23 mouse cellular contexts compared by ENCODE assay signal in genomic region chr5:21131943-21132342, GRCm38 (mm10). TPM values are rescaled to one million over a fixed set of nuclear protein-coding genes. Genes with fewer than 3 reads are reported as not detected.
DNase-seq lines count a peak whose midpoint lies in the region; ATAC-seq and TF ChIP-seq lines count a peak whose summit lies in the region.
"Had no signal": no experiment of that assay in that cellular context is flagged by ENCODE, and none has a peak within 500 bp of the region (broad histone marks: within the 10 kb centered on the region; RNA-seq: fewer than 3 reads in every experiment).

No protein-coding gene starts in this region.

- H3K27me3 ChIP-seq in kidney, embryonic 16.5 days (ENCODE audit: insufficient read depth, low read length): no peaks in the 10 kb centered on the region
- H3K27me3 ChIP-seq: forebrain, embryonic 12.5 days; liver, embryonic 13.5 days; megakaryocyte, embryonic 14.5 days; midbrain, embryonic 15.5 days had no signal

- no peak overlapping the region for H3K4me3 ChIP-seq in gastrocnemius, adult 2 months
- H3K4me3 ChIP-seq in kidney, embryonic 16.5 days (ENCODE audit: low read length): no peak overlapping the region
- H3K4me3 ChIP-seq: forebrain, embryonic 12.5 days; hindbrain, embryonic 10.5 days; layer of hippocampus, adult 2 months; liver, embryonic 13.5 days; megakaryocyte, embryonic 14.5 days; midbrain, embryonic 15.5 days had no signal

- no peaks in the 10 kb centered on the region for H3K4me1 ChIP-seq in kidney, embryonic 16.5 days (ENCODE audit: insufficient read depth, low read length)
- H3K4me1 ChIP-seq: forebrain, embryonic 12.5 days; hindbrain, embryonic 10.5 days; liver, embryonic 13.5 days; midbrain, embryonic 15.5 days had no signal

- no peaks in the 10 kb centered on the region for H3K36me3 ChIP-seq in kidney, embryonic 16.5 days (ENCODE audit: insufficient read depth, low read length)
- H3K36me3 ChIP-seq: forebrain, embryonic 12.5 days; G1E; hindbrain, embryonic 10.5 days; liver, embryonic 13.5 days; midbrain, embryonic 15.5 days had no signal

- 82% methylated on average over 3 of the region's 3 CpGs for WGBS in kidney, embryonic 16.5 days

- intact Hi-C loops in gastrocnemius, adult 2 months (cut with DNase I): no loop called here

- no peaks in the 10 kb centered on the region for H3K9me3 ChIP-seq in kidney, embryonic 16.5 days (ENCODE audit: low read length)
- H3K9me3 ChIP-seq: forebrain, embryonic 12.5 days; G1E; hindbrain, embryonic 10.5 days; liver, embryonic 13.5 days; megakaryocyte, embryonic 14.5 days; midbrain, embryonic 15.5 days had no signal

- no peak overlapping the region for H3K9ac ChIP-seq in kidney, embryonic 16.5 days (replicated peaks; ENCODE audit: low read length)
- H3K9ac ChIP-seq: forebrain, embryonic 12.5 days; liver, embryonic 13.5 days; midbrain, embryonic 15.5 days had no signal

- TF ChIP-seq CTCF in gastrocnemius, adult 2 months (IDR thresholded peaks at IDR 0.05): no peak

- ATAC-seq in common myeloid progenitor, adult 5-6 weeks (replicated peaks; ENCODE audit: low read depth, poor library complexity, severe bottlenecking): peak; percentile 70
- ATAC-seq in kidney, embryonic 16.5 days (ENCODE audit: low FRiP score, low TSS enrichment): no peak
- ATAC-seq: activated CD4-positive, CD25-positive, alpha-beta regulatory T cell, adult 4 months; hindbrain, postnatal 0 days; midbrain, embryonic 15.5 days had no signal

- H3K4me2 ChIP-seq in kidney, embryonic 16.5 days (replicated peaks; ENCODE audit: low read depth, low read length): no peak overlapping the region
- H3K4me2 ChIP-seq: forebrain, embryonic 12.5 days; liver, embryonic 13.5 days; midbrain, embryonic 15.5 days had no signal

- no peak for DNase-seq in gastrocnemius, adult 2 months
- DNase-seq in gastrocnemius, postnatal 25 days: no peak
- peak; percentile 7 for DNase-seq in lung, postnatal 10 days
- DNase-seq in lung, adult 18-20 months: no peak
- peak; percentile 31 to 47 for DNase-seq in monocyte, adult 2 months (ENCODE audit: low read depth in 1 of 2, low spot score in 2 of 2)
- DNase-seq in testis, postnatal 14 days (ENCODE audit: low spot score): no peak
- DNase-seq: adrenal gland, postnatal 25 days; cerebellum, adult 2 months; kidney, adult 11 months; kidney, postnatal 10 days; left cerebral cortex, postnatal 4 days; liver, embryonic 13.5 days; retina, postnatal 1 day had no signal

- H3K27ac ChIP-seq in gastrocnemius, adult 2 months: peak overlapping the region; percentile 61
- H3K27ac ChIP-seq in kidney, embryonic 16.5 days (ENCODE audit: low read length): no peak overlapping the region
- H3K27ac ChIP-seq: forebrain, embryonic 12.5 days; hindbrain, embryonic 10.5 days; hindbrain, postnatal 0 days; layer of hippocampus, adult 2 months; liver, embryonic 13.5 days; midbrain, embryonic 15.5 days had no signal

RNA-seq across cellular contexts. Expression of gene Gsap, which starts 54.1 kb away (rescaled TPM):
- total RNA-seq in gastrocnemius, adult 2 months (2021): 1 to 10 TPM in 1 of 2 experiments, under 1 TPM in 1; 0.94 to 1.1 TPM
- 1 to 10 TPM; 1.4 to 1.6 TPM for total RNA-seq in gastrocnemius, postnatal 25 days (2021)
- 3.6 and 9.3 TPM in 2 replicates for total RNA-seq in common myeloid progenitor, adult 5-6 weeks (2017)
- 2.5 and 2.8 TPM in 2 replicates for polyA plus RNA-seq in kidney, embryonic 16.5 days (2015; fragmentation: Nextera tagmentation; extraction: Ambion mirVana)
- polyA plus RNA-seq: G1E had no signal

Comparison
In these comparisons a context has a peak if more than half of its experiments do, and no peak if none do; other contexts are left out.
1. DNase-seq: peak in lung, postnatal 10 days (single experiment) and monocyte, adult 2 months (2 of 2); none in gastrocnemius, adult 2 months (single experiment), gastrocnemius, postnatal 25 days (single experiment), lung, adult 18-20 months (0 of 2) and testis, postnatal 14 days (single experiment).